Mouse (Mus musculus) central nervous system, embryonic 14 days (tissue): Measurements from ENCODE around the gene Camk1d. TPM values are rescaled to one million over a fixed set of nuclear protein-coding genes. Genes with fewer than 3 reads are reported as not detected.

ENCODE experiments used
- polyA plus RNA-seq: library from polyadenylated mRNA; depleted of rRNA; stranded (reverse); fragments of >200 nt; gene quantifications from 2 replicates; pipeline ENCODE4 v1.2.3, GENCODE M21; 2012; rRNA removed

Camk1d gene
- polyA plus RNA-seq, result 5.8 and 6.2 TPM in 2 replicates

GRCm38 (mm10) chr2:5714211-5715053, at the start of gene Camk1d:
Gene Camk1d (minus strand): TSS chr2:5714515.

Other genes with a start within 250 kb of the Camk1d start
- gene Nudt5, start 130.5 kb upstream of the Camk1d start, polyA plus RNA-seq, result 19.4 and 21.0 TPM in 2 replicates
- 174 and 182 TPM in 2 replicates for gene Cdc123, start 130.6 kb upstream of the Camk1d start, polyA plus RNA-seq
- gene Gm13199, start 148.4 kb upstream of the Camk1d start, polyA plus RNA-seq, result 8.0 and 10.4 TPM in 2 replicates
- 158 and 177 TPM in 2 replicates for gene Sec61a2, start 180.9 kb upstream of the Camk1d start, polyA plus RNA-seq
- gene Dhtkd1, start 228.3 kb upstream of the Camk1d start, polyA plus RNA-seq, result 14.6 and 15.1 TPM in 2 replicates
- 16.5 and 17.1 TPM in 2 replicates for gene Upf2, start 237.0 kb upstream of the Camk1d start, polyA plus RNA-seq